Mouse (Mus musculus) heart, postnatal 10 days (tissue): ENCODE measurements around the gene Prrt1. TPM values are rescaled to one million over a fixed set of nuclear protein-coding genes. Genes with fewer than 3 reads are reported as not detected.

Experiments
- DNase-seq, 2 experiments: peaks; one replicate each; pipeline ENCODE4 v3.0.0; 2021
- intact Hi-C: fragments of 180-260 bp; cut with DNase I; formaldehyde crosslinking; loops from one replicate; pipeline ENCODE4 v1.15.1; 2025
- total RNA-seq, 2 experiments: library from RNA; stranded (reverse); gene quantifications; 2 replicates each; pipeline ENCODE4 v1.2.3; 2021

Prrt1 gene
- total RNA-seq, 2 experiments from 2014 or later = 0.89 to 1.2 TPM

GRCm38 (mm10) chr17:34626062-34626772 lies 3.1 kb upstream of the Prrt1 start:
- DNase-seq = no peak
- intact Hi-C loops = loop anchor here (2.0 kb wide), 1 partner anchor 19 kb away; the partner anchor contains the start of gene Fkbpl

DNA sequence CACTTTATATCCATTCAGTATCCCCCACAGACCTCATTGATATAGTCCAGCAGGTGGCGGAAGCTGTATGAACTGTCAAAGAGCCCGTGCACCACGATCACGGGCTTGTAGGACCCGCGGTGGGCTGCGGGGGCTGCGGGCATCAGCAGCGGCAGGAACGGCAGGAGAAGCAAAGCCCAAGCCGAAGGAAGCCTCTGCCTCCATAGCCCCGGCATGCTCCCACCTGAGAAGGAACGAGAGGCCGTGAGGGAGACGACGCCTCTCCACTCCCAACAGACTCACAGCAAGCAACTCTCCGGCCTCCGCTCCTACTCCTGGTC lies 2.6 kb upstream of the Prrt1 start:
- intact Hi-C loops = loop anchor here (2.0 kb wide), 1 partner anchor 18 kb away; the partner anchor contains the start of gene Fkbpl
- DNase-seq = peak; percentile 52 to 63

- intact Hi-C loops = loop anchor here (2.0 kb wide), 1 partner anchor 17 kb away; the partner anchor contains the start of gene Fkbpl
- DNase-seq = peak; percentile 92 to 93
These were observed 2.0 kb upstream of the Prrt1 start for GRCm38 (mm10) chr17:34627093-34627942.

DNA sequence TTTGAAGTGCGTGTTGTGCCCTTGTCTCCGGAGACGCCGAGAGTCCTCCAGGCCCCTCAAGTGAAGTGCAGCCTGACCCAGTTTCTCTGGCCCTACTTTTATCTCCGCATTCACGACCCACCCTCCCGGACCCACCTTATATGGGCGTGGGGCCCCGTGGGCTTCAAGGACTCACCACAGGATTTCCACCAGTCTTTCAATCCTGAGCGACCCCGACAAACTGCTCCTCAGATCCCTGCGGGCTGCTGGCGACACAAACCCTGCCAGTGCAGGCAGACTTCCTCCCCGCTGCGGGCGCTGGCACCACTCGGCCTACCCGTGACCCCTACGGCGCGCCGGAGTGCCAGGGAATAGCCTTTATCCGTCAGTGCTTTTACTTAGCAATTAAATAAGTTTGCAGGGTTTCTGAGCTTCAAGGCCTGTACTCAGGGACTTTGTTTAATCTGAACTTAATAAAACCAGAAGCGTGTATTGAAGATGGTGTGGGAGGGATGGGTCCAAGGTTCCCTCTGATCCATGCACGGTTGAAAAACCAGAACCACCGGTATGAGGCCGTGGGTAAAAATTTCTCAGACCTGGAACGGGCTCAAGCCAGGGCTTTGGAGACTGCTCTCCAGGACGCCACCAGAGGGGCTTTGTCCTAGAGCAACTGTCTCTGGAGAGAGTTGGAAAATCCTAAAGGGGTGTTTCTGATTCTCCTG lies 1.2 kb upstream of the Prrt1 start, which contains the start of gene Ppt2:
Gene Ppt2, minus strand, starts transcription at position 568 of the 701 bp plus-strand sequence.
- intact Hi-C loops = loop anchor here (2.0 kb wide), 1 partner anchor 17 kb away; the partner anchor contains the start of gene Fkbpl
- DNase-seq = peak in 1 of 2 experiments; percentile 75

- intact Hi-C loops = no loop called here
- DNase-seq = no peak
These were observed 727 bp upstream of the Prrt1 start for GRCm38 (mm10) chr17:34628644-34628967.

GRCm38 (mm10) chr17:34629796-34630603 lies 667 bp downstream of the Prrt1 start:
- intact Hi-C loops = no loop called here
- DNase-seq = no peak

DNA sequence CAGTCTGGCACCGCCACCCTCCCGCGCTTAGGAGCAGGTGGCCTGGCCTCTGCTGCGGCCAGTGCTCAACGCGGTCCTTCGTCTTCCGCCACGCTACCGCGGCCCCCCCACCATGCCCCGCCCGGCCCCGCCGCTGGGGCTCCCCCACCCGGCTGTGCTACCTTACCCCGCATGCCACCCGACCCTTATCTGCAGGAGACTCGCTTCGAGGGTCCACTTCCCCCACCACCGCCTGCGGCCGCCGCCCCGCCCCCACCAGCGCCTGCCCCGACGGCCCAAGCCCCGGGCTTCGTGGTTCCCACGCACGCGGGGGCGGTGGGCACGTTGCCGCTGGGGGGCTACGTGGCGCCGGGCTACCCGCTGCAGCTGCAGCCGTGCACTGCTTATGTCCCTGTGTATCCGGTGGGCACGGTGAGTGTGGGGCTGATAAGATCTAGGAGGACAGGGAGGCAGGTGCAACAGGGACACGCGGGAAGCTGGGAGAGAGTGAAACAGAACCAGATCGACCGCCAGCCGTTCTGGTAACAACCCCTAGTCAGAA lies 1.5 kb downstream of the Prrt1 start:
- no peak for DNase-seq
- intact Hi-C loops = no loop called here

DNA sequence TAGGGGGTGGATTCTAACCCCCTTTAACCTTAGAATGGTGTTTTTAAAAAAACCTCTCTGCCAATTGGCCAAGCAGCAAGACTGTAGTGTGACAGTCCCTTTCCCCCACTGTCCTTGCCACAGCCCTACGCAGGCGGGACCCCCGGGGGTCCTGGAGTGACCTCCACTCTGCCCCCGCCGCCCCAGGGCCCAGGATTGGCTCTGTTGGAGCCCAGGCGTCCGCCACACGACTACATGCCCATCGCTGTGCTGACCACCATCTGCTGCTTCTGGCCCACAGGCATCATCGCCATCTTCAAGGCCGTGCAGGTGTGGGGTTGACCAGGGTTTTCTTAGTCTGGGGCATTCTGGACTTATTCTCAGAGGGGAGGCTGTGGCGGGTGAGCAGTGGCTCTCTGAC lies 2.3 kb downstream of the Prrt1 start:
- DNase-seq = no peak
- intact Hi-C loops = no loop called here

DNA sequence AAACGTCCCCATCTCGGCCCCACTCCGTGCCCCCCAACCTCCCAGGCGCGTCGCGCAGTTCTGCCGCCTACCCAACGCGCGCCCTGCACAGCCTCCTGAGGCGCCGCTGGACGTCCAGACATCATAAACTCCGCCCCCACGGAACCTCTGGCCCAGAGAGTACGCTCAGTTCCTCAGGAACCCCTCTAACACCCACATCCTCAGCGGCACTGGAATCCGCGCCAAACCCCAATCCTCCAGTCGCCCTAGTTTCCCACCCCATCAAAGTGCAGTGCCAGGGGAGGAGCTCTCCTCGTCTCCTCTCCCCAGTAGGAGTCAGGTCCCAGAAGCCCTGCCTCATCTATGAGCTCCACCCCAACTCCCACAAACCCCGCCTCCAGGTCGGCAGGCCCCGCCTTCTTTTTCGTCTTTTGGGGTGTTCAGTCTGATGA lies 2.9 kb downstream of the Prrt1 start:
- intact Hi-C loops = no loop called here
- DNase-seq = peak; percentile 72 to 81

DNA sequence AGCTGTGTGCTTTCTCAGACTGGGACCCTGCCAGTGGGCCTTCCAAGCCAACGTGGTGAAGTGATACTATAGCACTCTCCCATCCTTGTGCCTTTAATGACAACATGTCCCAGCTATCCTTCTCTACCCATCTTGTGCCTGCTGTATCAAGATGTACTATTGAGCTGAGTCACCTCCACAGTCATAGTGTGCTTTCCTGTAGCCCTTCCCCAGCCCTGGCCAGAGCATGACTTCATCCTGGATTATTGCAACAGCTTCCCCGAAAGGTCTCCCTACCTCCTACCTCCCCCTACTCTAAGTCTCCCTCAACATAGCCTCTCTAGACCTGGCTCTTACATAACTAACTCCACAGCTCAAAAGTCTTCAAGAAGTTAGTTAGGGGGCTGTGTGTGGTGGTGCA lies 6.3 kb downstream of the Prrt1 start:
- intact Hi-C loops = no loop called here
- no peak for DNase-seq

- intact Hi-C loops = no loop called here
- DNase-seq = no peak
These were observed 8.1 kb downstream of the Prrt1 start for GRCm38 (mm10) chr17:34637459-34637858.

- intact Hi-C loops = loop anchor here (5.0 kb wide), 1 partner anchor 293 kb away; the partner anchor contains the start of gene Neu1
- DNase-seq = no peak
These were observed 10.3 kb downstream of the Prrt1 start for GRCm38 (mm10) chr17:34639461-34640255.

DNA sequence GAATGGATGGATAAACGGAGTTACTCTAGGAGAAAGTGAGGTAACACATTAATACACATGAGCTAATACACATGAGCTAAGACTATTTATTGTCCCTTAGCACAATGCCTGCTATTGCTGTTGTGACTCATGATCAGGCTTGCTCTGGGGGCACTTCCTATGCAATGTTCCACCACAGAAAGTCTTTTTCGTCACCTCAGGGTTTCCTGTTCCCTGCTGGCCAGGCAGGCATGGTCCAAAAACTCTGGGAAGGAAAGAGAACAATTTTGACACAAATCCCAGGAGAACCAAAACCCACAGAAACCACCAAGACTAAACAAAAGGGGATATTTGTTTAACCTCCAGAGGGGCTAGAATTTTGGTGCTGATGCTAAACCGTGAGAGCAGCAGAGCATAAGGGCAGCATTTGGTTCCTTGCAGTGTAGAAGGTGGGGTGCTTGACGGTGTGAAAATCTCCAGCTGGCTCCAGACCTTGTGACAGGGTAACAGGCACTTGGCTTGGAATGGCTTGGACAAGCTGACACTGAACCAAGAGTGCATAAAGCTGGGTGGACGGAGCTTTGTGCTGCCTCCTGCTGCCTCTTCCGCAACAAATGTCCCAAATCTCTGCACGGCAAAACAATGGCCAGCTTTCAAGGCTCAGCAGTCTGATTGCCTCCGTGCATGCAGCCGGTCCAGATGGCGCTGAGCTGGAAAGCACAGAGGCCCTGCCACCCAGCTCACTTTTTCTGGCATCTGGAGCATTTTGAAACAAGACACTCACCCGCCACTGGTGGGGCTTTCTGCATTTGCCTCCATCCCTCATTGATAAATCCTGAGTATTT lies 11.7 kb downstream of the Prrt1 start:
- DNase-seq = peak; percentile 73 to 75
- intact Hi-C loops = loop anchor here (5.0 kb wide), 1 partner anchor 291 kb away; the partner anchor contains the start of gene Neu1

DNA sequence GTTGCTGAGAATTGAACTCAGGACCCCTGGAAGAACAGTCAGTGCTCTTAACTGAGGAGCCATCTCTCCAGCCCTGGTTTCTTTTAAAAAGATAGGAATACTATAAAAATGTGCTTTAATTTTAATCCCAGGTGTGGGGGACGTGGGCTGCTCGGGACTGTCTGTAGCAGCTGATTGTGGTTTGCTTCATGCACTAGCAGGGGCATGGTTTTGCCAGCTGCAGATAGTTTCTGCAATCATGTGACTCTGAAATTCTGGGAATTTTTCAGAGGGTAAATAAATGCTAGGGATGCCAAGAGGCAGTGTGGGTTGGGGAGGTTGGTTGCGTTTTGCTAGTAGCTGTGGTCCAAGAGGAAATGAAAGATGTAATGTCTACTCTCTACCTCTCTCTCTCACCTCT lies 12.6 kb downstream of the Prrt1 start:
- DNase-seq = no peak
- intact Hi-C loops = loop anchor here (5.0 kb wide), 1 partner anchor 290 kb away; the partner anchor contains the start of gene Neu1

- no peak for DNase-seq
- intact Hi-C loops = loop anchor here (5.0 kb wide), 1 partner anchor 289 kb away; the partner anchor contains the start of gene Neu1
These were observed 14.0 kb downstream of the Prrt1 start for GRCm38 (mm10) chr17:34643379-34643778.

DNA sequence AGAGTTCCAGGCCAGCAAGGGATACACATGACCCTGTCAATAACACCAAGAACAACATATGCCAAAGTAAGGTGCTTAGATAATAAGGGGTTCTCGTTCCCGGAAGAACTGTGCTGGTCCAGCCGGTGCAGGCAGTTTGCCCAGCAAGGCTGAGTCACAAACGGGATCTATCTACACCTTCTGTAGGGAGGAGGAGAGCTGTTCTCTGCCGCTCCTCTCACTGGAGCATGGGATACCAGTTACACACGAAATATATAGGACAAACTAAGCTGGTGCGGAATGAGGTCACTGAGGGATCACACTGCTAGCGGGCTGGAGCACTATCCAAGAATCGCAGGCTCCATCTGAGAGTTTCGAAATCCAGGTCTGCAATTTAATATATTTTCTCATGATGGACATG lies 14.6 kb downstream of the Prrt1 start:
- DNase-seq = no peak
- intact Hi-C loops = loop anchor here (2.0 to 5.0 kb wide), 2 partner anchors 17 to 288 kb away; partner anchors contain the start of gene Neu1

- DNase-seq = peak; percentile 98 to 99
- intact Hi-C loops = loop anchor here (2.0 to 5.0 kb wide), 2 partner anchors 18 to 288 kb away; partner anchors contain the start of gene Neu1
These were observed 15.3 kb downstream of the Prrt1 start, which contains the start of gene Fkbpl for GRCm38 (mm10) chr17:34644608-34645007. Fkbpl (plus strand) TSS chr17:34644764.
